Mouse (Mus musculus) intestine, postnatal 0 days (tissue): Measurements from ENCODE around the gene Myo1f. TPM values are rescaled to one million over a fixed set of nuclear protein-coding genes. Genes with fewer than 3 reads are reported as not detected.

ENCODE experiments used
- ATAC-seq: fragments of 200-750 bp; cut with Nextera tagmentation; 2 replicates; pipeline ENCODE4 v1.8.0; 2017; ENCODE audit warnings: mild to moderate bottlenecking, moderate TSS enrichment, moderate library complexity
- H3K27ac ChIP-seq: fragments of 300-500 bp; sonication (generic); 2 replicates; pipeline ENCODE4 v1.5.1; 2014; ENCODE audit warnings: mild to moderate bottlenecking, low read depth, low read length, moderate library complexity
- H3K27me3 ChIP-seq: fragments of 300-500 bp; sonication (generic); replicated peaks from 2 replicates; pipeline ENCODE4 v1.6.1; 2014; ENCODE audit warnings: low read length, mixed read lengths; ENCODE audit not compliant: control insufficient read depth, insufficient read depth
- H3K36me3 ChIP-seq: fragments of 300-500 bp; sonication (generic); 2 replicates; pipeline ENCODE4 v1.6.1; 2014; ENCODE audit warnings: mild to moderate bottlenecking, moderate library complexity; ENCODE audit not compliant: control insufficient read depth, insufficient read depth
- H3K4me1 ChIP-seq: fragments of 300-500 bp; sonication (generic); replicated peaks from 2 replicates; pipeline ENCODE4 v1.6.1; 2014; ENCODE audit warnings: antibody characterized with exemption, low read length, mixed read lengths; ENCODE audit not compliant: control insufficient read depth, insufficient read depth
- H3K4me2 ChIP-seq: fragments of 300-500 bp; sonication (generic); replicated peaks from 2 replicates; pipeline ENCODE4 v1.6.1; 2014; ENCODE audit warnings: low read depth, mild to moderate bottlenecking, moderate library complexity
- H3K4me3 ChIP-seq: fragments of 300-500 bp; sonication (generic); 2 replicates; pipeline ENCODE4 v1.5.1; 2014; ENCODE audit warnings: low read depth, low read length
- H3K9ac ChIP-seq: fragments of 300-500 bp; sonication (generic); 2 replicates; pipeline ENCODE4 v1.6.1; 2014; ENCODE audit warnings: mild to moderate bottlenecking, low read depth, low read length
- H3K9me3 ChIP-seq: fragments of 300-500 bp; sonication (generic); 2 replicates; pipeline ENCODE4 v1.6.1; 2016; ENCODE audit warnings: mixed run types; ENCODE audit not compliant: control insufficient read depth
- CTCF ChIP-seq: sonication (generic); IDR thresholded peaks from 2 replicates; pipeline ENCODE4 v1.5.1; 2016; ENCODE audit warnings: low read depth, mild to moderate bottlenecking, control low read depth, antibody characterized with exemption, moderate library complexity
- WGBS: fragments of 180-500 bp; shearing (Covaris S2); extraction: QIAGEN DNeasy Blood & Tissue Kit; methylation state at CpG from one replicate; pipeline ENCODE4 v1.1.7; 2014; 5-methylcytosine and 5-hydroxymethylcytosine counted together
- polyA plus RNA-seq: library from polyadenylated mRNA; unstranded; fragments of >200 nt; fragmentation: Nextera tagmentation; extraction: Ambion mirVana; gene quantifications from 2 replicates; pipeline ENCODE4 v1.2.1, GENCODE M21; 2015

The Myo1f gene
- polyA plus RNA-seq, 1 experiment from 2014 or later: 0.94 TPM

- no peak for TF ChIP-seq CTCF
- Histone ChIP-seq H3K27me3 (no peaks in the 10 kb centered on the region), H3K4me2 (peak overlapping the region; percentile 81), H3K27ac (no peak overlapping the region), H3K4me1 (no peaks in the 10 kb centered on the region), H3K9ac (peak overlapping the region; percentile 62; the same call in 1 of the 2 replicates), H3K36me3 (no peaks in the 10 kb centered on the region), H3K9me3 (no peaks in the 10 kb centered on the region), H3K4me3 (peak overlapping the region; percentile 63)
- 8% methylated on average over 13 of the region's 13 CpGs for WGBS
- no peak for ATAC-seq
Observed at GRCm38 (mm10) chr17:33523431-33523917, 32.0 kb upstream of the Myo1f start.

DNA sequence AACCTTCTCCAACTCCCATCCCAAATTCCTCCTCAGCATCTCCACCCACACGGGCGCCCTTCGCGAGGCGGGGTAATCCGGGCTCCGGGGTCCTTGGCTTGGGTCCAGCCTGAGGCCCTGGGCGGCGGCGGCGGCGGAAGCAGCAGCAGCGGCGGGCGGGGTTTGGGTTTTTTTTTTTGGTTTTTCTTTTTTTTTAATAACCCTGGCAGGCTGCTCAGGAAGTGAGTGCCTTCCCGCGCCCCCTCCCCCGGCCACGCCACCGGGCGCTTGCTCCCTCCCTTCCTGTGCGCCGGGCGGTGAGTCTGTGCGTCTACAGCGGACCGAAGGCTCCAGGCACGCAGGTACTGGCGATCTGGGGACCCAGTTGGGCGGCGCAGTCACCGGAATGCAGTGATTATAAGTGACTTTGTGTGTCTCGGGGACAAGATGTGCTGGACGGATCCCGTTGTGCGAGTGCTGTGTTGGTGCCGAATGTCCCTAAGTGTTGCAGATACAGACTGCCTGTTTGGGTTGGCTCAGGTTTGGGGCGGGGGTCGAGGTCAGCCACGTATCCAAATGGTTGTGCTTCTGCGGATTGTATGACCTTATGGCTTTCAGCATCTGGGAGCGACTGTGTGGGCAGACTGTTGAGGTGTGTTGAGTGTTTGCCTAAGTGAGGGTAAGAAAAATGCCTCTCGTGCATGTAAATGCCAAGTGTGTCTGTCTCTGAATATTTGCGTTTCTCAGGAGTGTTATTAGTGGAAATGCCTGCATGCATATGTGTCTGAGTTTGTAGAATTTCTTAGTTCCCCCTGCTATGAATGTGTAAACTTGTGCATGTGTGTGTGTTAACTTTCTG is 31.4 kb upstream of the Myo1f start, which contains the start of gene Adamts10:
Gene Adamts10, plus strand, starts transcription at position 287 of the 838 bp plus-strand sequence.
- 0 out of 2 replicates have a peak, but pooled peaks have one; percentile 5 for TF ChIP-seq CTCF

GRCm38 (mm10) chr17:33524806-33525373 is 30.6 kb upstream of the Myo1f start:
- WGBS: 38% methylated on average over 2 of the region's 2 CpGs
- ATAC-seq: no peak; the same call in 1 of the 2 replicates

More for the DNA sequence above, 31.4 kb upstream of the Myo1f start, which contains the start of gene Adamts10:
- peak within 1 kb of the TSS; percentile 63 for H3K4me3 ChIP-seq
- H3K27ac ChIP-seq: peak within 1 kb of the TSS; percentile 54; the same call in 1 of the 2 replicates
- ATAC-seq: peak; percentile 15; the same call in 1 of the 2 replicates
- no peaks in the 10 kb centered on the region for H3K9me3 ChIP-seq
- WGBS: under 1% methylated on average over 43 of the region's 44 CpGs
- no peaks in the 10 kb centered on the region for H3K27me3 ChIP-seq
- no peaks in the 10 kb centered on the region for H3K36me3 ChIP-seq
- H3K4me2 ChIP-seq: peak within 1 kb of the TSS; percentile 81
- no peaks in the 10 kb centered on the region for H3K4me1 ChIP-seq
- H3K9ac ChIP-seq: peak within 1 kb of the TSS; percentile 62

DNA sequence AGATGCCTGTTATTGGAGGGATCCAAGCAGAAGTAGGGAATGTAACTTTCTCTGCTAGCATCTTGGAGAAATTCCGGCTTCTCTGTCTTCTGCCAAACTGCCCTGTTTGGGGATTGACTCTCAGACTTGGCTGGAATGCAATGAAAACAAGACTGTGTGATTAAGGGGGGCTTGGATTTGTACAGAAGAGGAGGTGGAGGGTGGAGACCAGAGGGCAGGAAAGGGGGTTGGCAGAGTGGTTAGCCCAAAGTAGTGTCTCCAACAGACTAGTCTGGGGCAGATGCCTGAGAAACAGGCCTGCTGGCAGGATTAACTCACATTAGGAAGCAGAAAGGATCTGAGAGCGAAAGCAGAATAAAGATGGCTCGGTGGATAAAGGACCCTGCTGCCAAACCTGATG is 29.0 kb upstream of the Myo1f start:
- H3K9ac ChIP-seq: no peak overlapping the region
- no peak overlapping the region for H3K4me3 ChIP-seq
- 80% methylated on average over 3 of the region's 3 CpGs for WGBS
- ATAC-seq: no peak
- no peak for TF ChIP-seq CTCF
- no peaks in the 10 kb centered on the region for H3K4me1 ChIP-seq
- no peak overlapping the region; the same call in 1 of the 2 replicates for H3K27ac ChIP-seq
- peaks cover 11% of the 10 kb centered on the region; the same call in 1 of the 2 replicates for H3K36me3 ChIP-seq
- peak overlapping the region; percentile 13; the same call in 1 of the 2 replicates for H3K4me2 ChIP-seq
- no peaks in the 10 kb centered on the region for H3K27me3 ChIP-seq
- no peaks in the 10 kb centered on the region for H3K9me3 ChIP-seq

More at GRCm38 (mm10) chr17:33524806-33525373, 30.6 kb upstream of the Myo1f start:
- Histone ChIP-seq H3K9ac (no peak overlapping the region), H3K36me3 (0 out of 2 replicates have a peak, but pooled peaks cover 4% of the 10 kb centered on the region), H3K9me3 (no peaks in the 10 kb centered on the region), H3K4me3 (peak overlapping the region; percentile 63), H3K27ac (no peak overlapping the region), H3K4me1 (no peaks in the 10 kb centered on the region), H3K27me3 (no peaks in the 10 kb centered on the region), H3K4me2 (peak overlapping the region; percentile 81)
- TF ChIP-seq CTCF: no peak

- H3K36me3 ChIP-seq: no peaks in the 10 kb centered on the region
- WGBS: 90% methylated on average over 3 of the region's 3 CpGs
- ATAC-seq: no peak
- no peaks in the 10 kb centered on the region for H3K9me3 ChIP-seq
- H3K4me2 ChIP-seq: no peak overlapping the region
- no peaks in the 10 kb centered on the region for H3K4me1 ChIP-seq
- peak; percentile 87 for TF ChIP-seq CTCF
- H3K27me3 ChIP-seq: no peaks in the 10 kb centered on the region
- H3K4me3 ChIP-seq: no peak overlapping the region
- H3K27ac ChIP-seq: no peak overlapping the region
- H3K9ac ChIP-seq: no peak overlapping the region
Observed at GRCm38 (mm10) chr17:33539106-33539675, 16.3 kb upstream of the Myo1f start.

DNA sequence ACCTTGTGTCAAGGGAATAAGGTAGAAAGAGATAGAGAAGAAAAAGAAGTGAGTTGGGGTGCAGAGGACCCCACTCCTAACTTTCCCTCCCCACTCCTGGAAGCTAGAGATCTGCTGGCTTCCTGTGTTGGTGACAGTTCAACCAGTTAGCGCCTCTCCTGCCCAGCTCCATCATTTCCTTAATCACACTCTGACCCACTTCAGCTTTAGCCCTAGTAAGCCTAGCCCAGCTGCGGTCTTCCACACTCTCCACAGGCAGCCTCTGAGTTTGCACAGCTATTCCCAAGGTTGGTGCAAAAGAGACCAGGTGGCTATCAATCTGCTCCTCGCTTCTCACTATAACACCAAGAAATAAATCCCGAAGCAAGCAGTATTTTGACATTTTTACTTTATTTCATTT is 15.6 kb upstream of the Myo1f start:
- no peak overlapping the region for H3K27ac ChIP-seq
- H3K9ac ChIP-seq: no peak overlapping the region
- no peaks in the 10 kb centered on the region for H3K27me3 ChIP-seq
- ATAC-seq: no peak
- no peak overlapping the region for H3K4me2 ChIP-seq
- 89% methylated on average over 4 of the region's 4 CpGs for WGBS
- no peak for TF ChIP-seq CTCF
- no peak overlapping the region for H3K4me3 ChIP-seq
- no peaks in the 10 kb centered on the region for H3K36me3 ChIP-seq
- no peaks in the 10 kb centered on the region for H3K4me1 ChIP-seq
- H3K9me3 ChIP-seq: no peaks in the 10 kb centered on the region
